Mouse (Mus musculus) forebrain, embryonic 13.5 days (tissue): ENCODE results near the gene Sirt1. TPM values are rescaled to one million over a fixed set of nuclear protein-coding genes. Genes with fewer than 3 reads are reported as not detected.
"Not testable (repeated sequence)": the region's sequence is repeated elsewhere in the genome, so short reads cannot be mapped to it uniquely, and the experiment has no call there.

Experiments used
- ATAC-seq: fragments of 200-750 bp; cut with Nextera tagmentation; 2 replicates; pipeline ENCODE4 v1.8.0; 2017
- H3K27ac ChIP-seq: fragments of 300-500 bp; sonication (generic); 2 replicates; pipeline ENCODE4 v1.5.1; 2015; ENCODE audit warnings: inconsistent platforms, mild to moderate bottlenecking, moderate library complexity
- H3K27me3 ChIP-seq: fragments of 300-500 bp; sonication (generic); 2 replicates; pipeline ENCODE4 v1.6.1; 2015; ENCODE audit warnings: mild to moderate bottlenecking, inconsistent platforms
- H3K36me3 ChIP-seq: fragments of 300-500 bp; sonication (generic); 2 replicates; pipeline ENCODE4 v1.6.1; 2015; ENCODE audit warnings: mild to moderate bottlenecking, inconsistent platforms; ENCODE audit not compliant: poor library complexity, severe bottlenecking
- H3K4me1 ChIP-seq: fragments of 300-500 bp; sonication (generic); 2 replicates; pipeline ENCODE4 v1.6.1; 2015; ENCODE audit warnings: inconsistent platforms
- H3K4me2 ChIP-seq: fragments of 300-500 bp; sonication (generic); 2 replicates; pipeline ENCODE4 v1.6.1; 2015; ENCODE audit warnings: inconsistent platforms, mild to moderate bottlenecking, moderate library complexity
- H3K4me3 ChIP-seq: fragments of 300-500 bp; sonication (generic); 2 replicates; pipeline ENCODE4 v1.5.1; 2015; ENCODE audit warnings: mild to moderate bottlenecking, inconsistent platforms
- H3K9ac ChIP-seq: fragments of 300-500 bp; sonication (generic); 2 replicates; pipeline ENCODE4 v1.6.1; 2015; ENCODE audit warnings: mild to moderate bottlenecking, inconsistent platforms
- H3K9me3 ChIP-seq: fragments of 300-500 bp; sonication (generic); replicated peaks from 2 replicates; pipeline ENCODE4 v1.6.1; 2016; ENCODE audit warnings: inconsistent platforms
- WGBS: fragments of 180-500 bp; shearing (Covaris S2); methylation state at CpG from one replicate; pipeline ENCODE4 v1.1.7; 2015; 5-methylcytosine and 5-hydroxymethylcytosine counted together
- polyA plus RNA-seq: library from polyadenylated mRNA; unstranded; fragments of >200 nt; fragmentation: Nextera tagmentation; extraction: Ambion mirVana; gene quantifications from 2 replicates; pipeline ENCODE4 v1.2.1, GENCODE M21; 2015

Sirt1 gene
- polyA plus RNA-seq, 1 experiment from 2014 or later, result 5.0 TPM

- H3K27ac ChIP-seq, result no peak within 1 kb of the TSS
- under 1% methylated on average over 28 of the region's 28 CpGs for WGBS
Observed at GRCm38 (mm10) chr10:63382372-63383279, 1.1 kb upstream of the Sirt1 start, which contains the start of gene Dnajc12. Gene Dnajc12, plus strand, starts transcription at chr10:63382443.

DNA sequence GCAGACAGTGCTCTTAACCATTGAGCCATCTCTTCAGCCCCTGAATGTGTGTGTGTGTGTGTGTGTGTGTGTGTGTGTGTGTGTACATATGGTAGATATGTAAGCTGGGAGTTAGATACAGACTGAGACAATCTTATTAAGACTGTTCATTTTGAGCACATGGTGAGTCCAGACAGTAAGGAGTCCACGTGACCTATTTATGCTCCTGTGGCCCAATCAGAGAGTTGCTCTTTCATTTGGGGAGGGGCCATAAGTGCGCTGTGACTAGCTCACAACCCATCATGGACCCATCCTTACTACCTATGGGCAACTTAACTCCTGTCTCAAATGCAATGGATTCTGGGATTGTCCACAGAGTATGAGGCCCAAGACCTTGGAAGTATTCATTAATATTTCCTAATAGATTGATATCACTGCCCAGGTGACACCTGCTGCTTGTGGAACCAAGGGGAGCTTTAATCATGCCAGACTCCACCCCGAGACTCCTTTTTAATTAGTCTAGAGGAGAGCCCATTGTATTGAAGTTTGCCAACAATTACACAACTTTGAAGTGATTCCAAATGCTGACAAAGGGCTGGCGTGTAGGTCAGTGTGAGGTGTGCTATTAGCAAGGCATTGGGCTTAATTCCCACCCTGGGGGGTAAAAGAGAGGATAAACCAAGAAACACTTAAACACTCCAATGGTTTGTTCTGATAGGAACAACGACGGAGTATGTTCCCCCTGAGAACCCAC lies 2.4 kb downstream of the Sirt1 start:
- peaks cover 15% of the 10 kb centered on the region; the same call in 1 of the 2 replicates for H3K27me3 ChIP-seq
- no peak overlapping the region for H3K9ac ChIP-seq
- no peak overlapping the region for H3K4me3 ChIP-seq
- H3K27ac ChIP-seq, result no peak overlapping the region
- 41% methylated on average over 6 of the region's 6 CpGs for WGBS
- no peak overlapping the region for H3K4me2 ChIP-seq
- no peak for ATAC-seq
- H3K36me3 ChIP-seq, result no peaks in the 10 kb centered on the region
- peaks cover 9% of the 10 kb centered on the region for H3K4me1 ChIP-seq
- H3K9me3 ChIP-seq, result no peaks in the 10 kb centered on the region

More at GRCm38 (mm10) chr10:63382372-63383279, 1.1 kb upstream of the Sirt1 start, which contains the start of gene Dnajc12:
- peak; percentile 96 for ATAC-seq
- no peaks in the 10 kb centered on the region for H3K9me3 ChIP-seq
- H3K36me3 ChIP-seq, result no peaks in the 10 kb centered on the region
- H3K4me1 ChIP-seq, result peaks cover 9% of the 10 kb centered on the region
- H3K27me3 ChIP-seq, result peaks cover 15% of the 10 kb centered on the region; the same call in 1 of the 2 replicates
- peak within 1 kb of the TSS; percentile 59 for H3K4me3 ChIP-seq
- H3K4me2 ChIP-seq, result peak within 1 kb of the TSS; percentile 87
- H3K9ac ChIP-seq, result peak within 1 kb of the TSS; percentile 77

GRCm38 (mm10) chr10:63377468-63377867 lies 4.0 kb downstream of the Sirt1 start:
- Histone ChIP-seq H3K4me1 (peaks cover 9% of the 10 kb centered on the region), H3K9ac (no peak overlapping the region), H3K27ac (no peak overlapping the region), H3K4me3 (no peak overlapping the region), H3K36me3 (no peaks in the 10 kb centered on the region), H3K27me3 (peaks cover 15% of the 10 kb centered on the region; the same call in 1 of the 2 replicates), H3K4me2 (no peak overlapping the region), H3K9me3 (no peaks in the 10 kb centered on the region)
- ATAC-seq, result 0 out of 2 replicates have a peak, but pooled peaks have one; percentile 16
- 21% methylated on average over 9 of the region's 9 CpGs for WGBS

DNA sequence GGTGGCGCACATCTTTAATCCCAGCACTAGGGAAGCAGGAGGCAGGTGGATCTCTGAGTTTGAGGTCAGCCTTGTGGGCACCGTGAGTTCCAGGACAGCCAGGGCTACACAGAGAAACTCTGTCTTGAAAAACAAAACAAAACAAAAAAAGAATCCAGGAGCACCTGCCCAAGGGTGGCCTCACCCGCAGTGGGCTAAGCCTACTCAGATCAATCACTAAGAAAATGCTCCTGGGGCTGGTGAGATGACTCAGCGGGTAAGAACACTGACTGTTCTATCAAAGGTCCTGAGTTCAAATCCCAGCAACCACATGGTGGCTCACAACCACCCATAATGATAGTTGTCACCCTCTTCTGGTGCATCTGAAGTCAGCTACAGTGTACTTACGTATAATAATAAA lies 5.2 kb downstream of the Sirt1 start:
- Histone ChIP-seq H3K9ac (no peak overlapping the region), H3K36me3 (no peaks in the 10 kb centered on the region), H3K9me3 (no peaks in the 10 kb centered on the region), H3K27me3 (peaks cover 9% of the 10 kb centered on the region; the same call in 1 of the 2 replicates), H3K4me3 (no peak overlapping the region), H3K27ac (no peak overlapping the region), H3K4me1 (peaks cover 1% of the 10 kb centered on the region; the same call in 1 of the 2 replicates), H3K4me2 (no peak overlapping the region)
- no peak for ATAC-seq
- 78% methylated on average over 5 of the region's 5 CpGs for WGBS

GRCm38 (mm10) chr10:63368041-63368440 lies 13.5 kb downstream of the Sirt1 start:
- H3K4me1 ChIP-seq, result no peaks in the 10 kb centered on the region
- no peaks in the 10 kb centered on the region for H3K9me3 ChIP-seq
- WGBS, result 80% methylated on average over 3 of the region's 3 CpGs
- no peaks in the 10 kb centered on the region for H3K36me3 ChIP-seq
- no peak overlapping the region for H3K27ac ChIP-seq
- no peak overlapping the region for H3K4me2 ChIP-seq
- H3K27me3 ChIP-seq, result no peaks in the 10 kb centered on the region
- H3K9ac ChIP-seq, result no peak overlapping the region
- H3K4me3 ChIP-seq, result no peak overlapping the region
- ATAC-seq, result no peak

DNA sequence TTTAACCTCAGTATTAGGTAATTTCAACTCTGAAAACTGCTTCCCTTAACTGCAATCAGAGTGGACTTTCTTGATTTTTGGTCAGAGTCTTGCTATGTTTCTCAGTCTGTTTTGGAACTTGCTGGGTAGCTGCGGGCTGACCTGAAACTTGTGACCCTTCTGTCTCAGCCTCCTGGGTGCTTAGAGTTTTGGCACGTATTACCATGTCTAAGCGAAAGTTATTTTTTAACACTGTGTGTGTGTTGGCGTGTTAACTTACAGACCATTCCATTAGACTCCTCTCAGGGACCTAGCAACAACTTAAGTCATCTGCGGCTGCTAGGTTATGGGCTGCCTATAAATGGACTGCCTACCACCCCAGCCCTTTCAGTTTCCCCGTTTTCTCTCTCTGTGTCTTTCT lies 14.1 kb downstream of the Sirt1 start:
- ATAC-seq, result no peak
- Histone ChIP-seq H3K36me3 (no peaks in the 10 kb centered on the region), H3K27me3 (no peaks in the 10 kb centered on the region), H3K4me1 (no peaks in the 10 kb centered on the region), H3K27ac (no peak overlapping the region), H3K4me3 (no peak overlapping the region), H3K4me2 (no peak overlapping the region), H3K9ac (no peak overlapping the region), H3K9me3 (no peaks in the 10 kb centered on the region)
- 88% methylated on average over 6 of the region's 6 CpGs for WGBS

DNA sequence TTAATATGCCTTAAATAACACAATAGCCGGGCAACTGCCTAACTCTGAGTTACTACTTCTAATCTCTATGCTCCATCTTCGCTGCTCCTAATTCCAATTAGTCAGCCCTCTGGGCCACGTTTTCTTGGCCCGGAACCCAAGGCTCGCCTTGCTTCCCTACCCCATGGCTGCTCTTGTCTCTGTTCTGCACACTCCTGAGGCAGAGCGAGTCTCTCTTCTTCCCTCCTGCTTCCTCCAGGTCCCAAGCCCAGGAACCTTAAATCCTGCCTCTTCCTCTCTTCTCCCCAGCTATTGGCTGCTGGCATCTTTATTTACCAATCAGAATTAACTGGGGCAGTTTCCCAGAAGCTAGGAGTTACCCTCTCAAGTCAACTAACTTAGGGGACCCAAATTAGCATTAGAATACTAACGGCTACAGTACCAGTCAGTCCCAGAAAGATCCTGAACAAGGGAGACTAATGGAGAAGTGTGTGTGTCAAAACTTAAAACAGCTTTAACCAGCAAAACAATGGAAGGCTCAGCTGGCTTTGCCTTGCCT lies 15.5 kb downstream of the Sirt1 start:
- no peak overlapping the region for H3K4me3 ChIP-seq
- no peaks in the 10 kb centered on the region for H3K27me3 ChIP-seq
- no peaks in the 10 kb centered on the region for H3K4me1 ChIP-seq
- no peak overlapping the region for H3K27ac ChIP-seq
- WGBS, result 55% methylated on average over 7 of the region's 7 CpGs
- no peak overlapping the region for H3K9ac ChIP-seq
- no peak for ATAC-seq
- 0 out of 2 replicates have a peak overlapping the region, but pooled peaks have one; percentile 13 for H3K4me2 ChIP-seq
- no peaks in the 10 kb centered on the region for H3K9me3 ChIP-seq
- no peaks in the 10 kb centered on the region for H3K36me3 ChIP-seq

GRCm38 (mm10) chr10:63360502-63360901 lies 21.0 kb downstream of the Sirt1 start:
- Histone ChIP-seq H3K36me3 (no peaks in the 10 kb centered on the region), H3K9ac (no peak overlapping the region), H3K9me3 (no peaks in the 10 kb centered on the region), H3K4me1 (no peaks in the 10 kb centered on the region), H3K4me3 (no peak overlapping the region), H3K27ac (no peak overlapping the region), H3K27me3 (no peaks in the 10 kb centered on the region), H3K4me2 (no peak overlapping the region)
- 59% methylated on average over 1 of the region's 1 CpGs for WGBS
- ATAC-seq, result no peak

DNA sequence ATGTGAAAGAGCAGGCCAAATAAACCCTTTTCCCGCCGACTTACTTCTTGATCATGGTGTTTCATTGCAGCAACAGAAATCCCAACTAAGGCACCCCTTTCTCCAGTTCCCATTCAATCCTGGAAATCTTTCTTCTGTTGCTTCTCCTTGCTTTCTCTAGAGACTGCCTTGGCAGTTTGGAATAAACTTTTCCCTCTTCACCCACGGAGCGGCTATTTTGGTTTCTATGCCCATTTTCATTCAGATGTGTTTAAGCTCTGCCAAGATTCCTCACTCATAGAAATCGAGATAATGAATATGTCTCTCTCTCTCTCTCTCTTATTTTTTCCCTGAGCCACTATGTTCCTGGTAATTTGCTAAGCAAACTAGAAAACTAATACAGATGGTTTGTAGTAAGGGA lies 29.4 kb downstream of the Sirt1 start:
- H3K9me3 ChIP-seq, result no peaks in the 10 kb centered on the region
- 68% methylated on average over 5 of the region's 5 CpGs for WGBS
- no peak overlapping the region for H3K4me2 ChIP-seq
- no peaks in the 10 kb centered on the region for H3K27me3 ChIP-seq
- no peak overlapping the region for H3K9ac ChIP-seq
- H3K27ac ChIP-seq, result no peak overlapping the region
- no peak overlapping the region for H3K4me3 ChIP-seq
- no peaks in the 10 kb centered on the region for H3K4me1 ChIP-seq
- ATAC-seq, result no peak
- no peaks in the 10 kb centered on the region for H3K36me3 ChIP-seq

DNA sequence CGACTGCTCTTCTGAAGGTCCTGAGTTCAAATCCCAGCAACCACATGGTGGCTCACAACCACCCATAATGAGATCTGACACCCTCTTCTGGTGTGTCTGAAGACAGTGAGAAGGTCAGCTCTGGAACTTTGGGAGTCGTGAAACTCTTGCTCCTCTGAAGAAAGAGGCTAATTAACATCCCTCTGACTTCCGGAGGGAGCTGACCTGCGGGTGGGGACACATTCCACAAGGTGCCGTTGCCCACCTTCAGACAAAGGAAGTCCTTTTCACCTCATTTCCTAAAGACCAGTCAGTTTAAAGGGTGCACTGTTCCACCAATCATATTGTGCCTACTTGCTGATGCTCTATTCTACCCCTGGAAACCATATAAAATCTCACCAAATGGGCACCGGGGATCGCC lies 30.4 kb downstream of the Sirt1 start:
- H3K4me1 ChIP-seq, H3K4me2 ChIP-seq, H3K9ac ChIP-seq, H3K27me3 ChIP-seq, H3K36me3 ChIP-seq, H3K27ac ChIP-seq, H3K9me3 ChIP-seq, ATAC-seq, H3K4me3 ChIP-seq: not testable (repeated sequence)
- 84% methylated on average over 7 of the region's 7 CpGs for WGBS

DNA sequence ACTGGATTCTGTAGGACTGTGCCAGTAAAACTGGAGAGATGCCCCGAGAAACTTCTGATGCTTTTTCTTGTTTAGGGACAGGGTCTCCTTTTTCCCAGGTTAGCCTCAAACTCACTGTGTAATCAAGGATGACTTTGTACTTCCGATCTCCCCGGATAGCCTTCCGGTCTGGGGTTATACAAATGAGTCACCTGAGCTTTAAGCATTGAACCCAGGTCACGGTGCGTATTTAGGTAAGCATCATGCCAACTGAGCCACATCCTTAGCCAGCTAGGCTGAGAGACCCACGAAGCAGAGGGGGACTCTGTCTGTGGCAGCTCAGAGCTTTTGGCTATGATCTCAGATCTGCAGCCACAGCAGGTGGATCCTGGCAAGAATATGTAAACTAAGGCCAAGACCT lies 30.8 kb downstream of the Sirt1 start:
- WGBS, result 97% methylated on average over 7 of the region's 7 CpGs
- Histone ChIP-seq H3K9ac (no peak overlapping the region), H3K4me2 (no peak overlapping the region), H3K4me1 (no peaks in the 10 kb centered on the region), H3K27ac (no peak overlapping the region), H3K4me3 (no peak overlapping the region), H3K27me3 (no peaks in the 10 kb centered on the region), H3K36me3 (no peaks in the 10 kb centered on the region), H3K9me3 (no peaks in the 10 kb centered on the region)
- ATAC-seq, result no peak

- H3K36me3 ChIP-seq, result no peaks in the 10 kb centered on the region
- no peak overlapping the region for H3K4me3 ChIP-seq
- WGBS, result 39% methylated on average over 3 of the region's 3 CpGs
- H3K27me3 ChIP-seq, result no peaks in the 10 kb centered on the region
- H3K9me3 ChIP-seq, result no peaks in the 10 kb centered on the region
- no peak overlapping the region for H3K27ac ChIP-seq
- ATAC-seq, result no peak
- H3K9ac ChIP-seq, result no peak overlapping the region
- H3K4me2 ChIP-seq, result no peak overlapping the region
- no peaks in the 10 kb centered on the region for H3K4me1 ChIP-seq
Observed at GRCm38 (mm10) chr10:63348291-63348690, 33.2 kb downstream of the Sirt1 start.
